Mouse (Mus musculus) gastrocnemius, adult 8-10 months (tissue): ENCODE results near the gene Cox20. TPM values are rescaled to one million over a fixed set of nuclear protein-coding genes. Genes with fewer than 3 reads are reported as not detected.

Experiments used
- DNase-seq, 2 experiments: peaks; one replicate each; pipeline ENCODE4 v3.0.0; 2022; ENCODE audit warnings: low spot score in 2 of 2
- microRNA-seq: library from miRNA; unstranded; fragments of <30 nt; microRNA quantifications from one replicate; pipeline ENCODE4 v1.2.0, GENCODE M21; 2022
- total RNA-seq, 4 experiments: library from RNA; stranded (reverse); gene quantifications; 2 replicates each; pipeline ENCODE4 v1.2.4; 2022

Gene Cox20
- total RNA-seq, 4 experiments from 2014 or later, result 27.9 to 42.9 (median 37.3) TPM

DNA sequence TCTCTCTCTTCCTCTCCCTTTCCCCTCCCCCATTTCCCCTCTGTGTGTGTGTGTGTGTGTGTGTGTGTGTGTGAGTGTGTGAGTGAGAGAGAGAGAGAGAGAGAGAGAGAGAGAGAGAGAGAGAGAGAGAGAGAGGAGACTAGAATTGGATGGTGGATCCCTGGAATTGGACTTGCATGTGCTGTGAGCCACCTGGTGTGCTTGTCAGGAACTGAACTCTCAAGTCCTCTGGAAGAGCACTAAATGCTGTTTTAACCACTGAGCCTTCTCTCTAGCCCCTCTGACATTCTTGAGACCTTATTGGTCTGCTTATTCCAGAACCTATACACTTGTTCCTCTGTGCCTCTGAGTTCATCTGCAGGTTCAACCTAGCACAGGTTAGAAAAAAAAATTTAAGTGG lies 32.7 kb downstream of the Cox20 start:
- DNase-seq, result no peak

DNA sequence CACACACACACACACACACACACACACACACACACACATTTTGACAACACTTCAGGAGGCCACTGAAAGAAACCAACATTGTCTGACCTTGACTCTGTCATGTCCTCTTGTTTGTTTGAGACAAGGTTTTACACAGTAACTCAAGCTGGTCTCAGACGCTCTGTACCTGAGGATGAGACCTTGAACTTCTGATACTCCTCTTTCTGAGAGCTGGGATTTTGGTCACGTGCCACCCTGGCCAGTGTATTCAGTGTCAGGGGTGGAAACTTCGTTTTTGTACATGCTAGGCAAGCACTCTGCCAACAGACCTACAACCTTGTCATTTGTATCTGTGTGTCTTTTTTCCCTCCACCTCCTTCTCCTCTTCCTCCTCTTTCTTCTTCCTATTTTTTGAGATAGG lies 35.6 kb downstream of the Cox20 start:
- no peak for DNase-seq

DNA sequence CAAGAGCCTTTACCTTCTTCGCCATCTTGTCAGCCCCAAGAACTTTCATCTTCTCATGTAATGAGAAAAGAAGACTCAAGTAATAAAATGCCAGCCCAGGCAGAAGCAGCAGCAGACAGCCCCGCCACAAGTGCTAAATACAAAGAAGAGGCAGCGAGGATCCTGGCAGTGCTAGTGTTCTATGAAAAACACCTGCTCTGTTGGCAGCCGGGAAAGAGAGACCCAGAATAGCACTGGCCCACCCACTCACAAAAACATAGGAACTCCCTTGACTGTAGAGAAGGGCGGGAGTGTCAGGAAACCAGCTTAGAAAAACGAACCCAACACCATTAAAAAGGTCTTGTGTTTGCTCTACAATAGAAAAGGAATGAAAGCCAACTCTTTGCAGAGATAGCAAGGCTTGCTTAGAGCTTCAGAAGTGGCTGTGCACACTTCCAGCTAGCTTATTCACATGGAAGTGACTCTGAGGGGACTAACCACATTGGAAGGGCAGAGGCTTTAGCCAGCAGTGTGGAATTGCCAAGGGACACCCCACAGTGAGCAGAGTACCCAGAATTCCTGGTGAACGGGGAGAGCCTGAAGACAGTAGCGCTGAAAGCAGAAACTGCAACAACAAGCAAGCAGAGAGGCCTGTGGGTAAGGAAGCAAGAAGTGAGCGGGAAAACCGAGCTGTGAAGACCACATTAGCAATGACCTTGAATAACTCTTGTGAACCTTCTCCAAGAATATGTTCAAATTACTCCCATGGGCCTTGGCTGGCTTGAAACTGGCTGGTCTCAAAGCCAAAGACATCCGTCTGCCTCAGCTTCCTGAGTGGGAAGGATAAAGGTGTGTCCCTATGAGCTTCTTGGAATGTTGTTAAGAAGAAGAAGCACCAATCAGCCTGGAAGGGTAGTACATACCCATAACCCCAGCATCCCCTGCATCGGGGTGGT lies 39.1 kb downstream of the Cox20 start:
- no peak for DNase-seq

DNA sequence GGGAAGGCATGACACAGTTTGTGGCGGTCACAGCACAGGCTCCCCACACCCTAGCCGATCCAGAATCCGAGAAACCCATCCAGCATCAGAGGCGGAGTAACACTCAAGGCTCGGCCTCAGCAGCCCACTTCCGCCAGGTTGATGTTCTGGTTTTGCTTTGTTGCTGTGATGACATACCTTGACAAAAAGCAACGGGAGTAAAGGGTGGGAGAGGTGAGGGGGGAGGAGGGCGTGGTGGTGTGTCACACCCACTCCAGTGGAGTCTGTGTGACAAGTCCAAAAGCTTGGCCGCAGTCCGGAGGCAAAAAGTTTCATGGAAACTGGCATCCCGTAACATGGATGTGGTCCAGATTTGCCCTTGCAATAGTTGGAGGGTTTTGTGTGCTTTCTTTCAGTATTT lies 41.3 kb downstream of the Cox20 start:
- DNase-seq, result no peak

DNA sequence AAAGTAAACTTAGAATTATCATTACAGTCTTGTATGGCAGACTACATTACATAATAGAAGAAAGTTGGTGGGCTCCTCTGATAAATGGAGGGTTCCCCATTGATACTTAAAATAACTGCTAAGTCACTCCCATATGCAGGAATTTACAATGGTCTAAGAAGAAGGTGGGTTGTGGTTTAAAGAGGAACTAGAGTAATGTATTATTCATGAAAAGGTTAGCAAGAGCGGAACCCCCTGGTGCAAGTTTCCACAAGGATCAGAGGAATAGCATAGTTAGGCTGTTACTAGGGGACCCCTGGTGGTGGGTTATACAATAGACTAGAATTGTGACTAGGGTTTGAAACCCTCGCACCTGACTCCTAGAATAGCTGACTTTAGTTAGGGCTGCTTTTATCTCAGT lies 41.8 kb downstream of the Cox20 start:
- DNase-seq, result no peak

DNA sequence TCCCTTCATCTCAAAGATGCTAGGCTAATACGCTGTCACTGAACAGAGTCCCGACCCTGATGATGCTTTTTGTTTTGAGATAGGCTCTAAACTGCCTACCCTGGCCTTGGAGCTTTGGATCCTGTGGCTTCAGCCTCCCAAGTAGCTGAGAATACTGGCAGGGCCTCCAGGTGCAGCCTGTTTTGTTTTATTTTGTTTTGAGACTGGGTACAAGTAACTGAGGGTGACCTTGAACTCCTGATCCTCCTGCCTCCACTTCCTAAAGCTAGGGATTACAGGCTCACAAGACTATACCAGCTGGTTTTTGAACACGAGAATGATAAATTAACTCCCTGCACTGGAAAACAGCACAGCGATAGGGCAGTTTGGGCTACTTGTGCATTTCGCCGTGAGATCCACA lies 46.2 kb downstream of the Cox20 start:
- no peak for DNase-seq

DNA sequence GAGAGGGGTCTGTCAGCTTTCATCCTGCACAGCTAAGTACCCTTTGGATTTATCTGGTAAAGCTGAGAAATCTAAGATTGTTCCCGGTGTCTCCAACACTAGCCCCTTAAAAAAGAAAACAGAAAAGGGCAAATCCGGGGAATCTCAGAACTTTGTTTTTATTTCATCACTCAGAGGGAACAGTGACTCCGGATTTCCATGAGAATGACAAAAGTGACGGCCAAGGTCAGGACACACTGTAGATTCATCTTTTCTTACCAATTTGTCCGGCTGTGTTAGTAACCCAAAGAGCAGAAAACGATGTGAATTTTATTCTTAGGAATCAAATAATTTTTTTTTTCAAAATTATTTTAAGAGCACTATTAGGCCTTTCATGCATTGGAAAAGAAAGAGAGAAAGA lies 49.2 kb downstream of the Cox20 start:
- no peak for DNase-seq

DNA sequence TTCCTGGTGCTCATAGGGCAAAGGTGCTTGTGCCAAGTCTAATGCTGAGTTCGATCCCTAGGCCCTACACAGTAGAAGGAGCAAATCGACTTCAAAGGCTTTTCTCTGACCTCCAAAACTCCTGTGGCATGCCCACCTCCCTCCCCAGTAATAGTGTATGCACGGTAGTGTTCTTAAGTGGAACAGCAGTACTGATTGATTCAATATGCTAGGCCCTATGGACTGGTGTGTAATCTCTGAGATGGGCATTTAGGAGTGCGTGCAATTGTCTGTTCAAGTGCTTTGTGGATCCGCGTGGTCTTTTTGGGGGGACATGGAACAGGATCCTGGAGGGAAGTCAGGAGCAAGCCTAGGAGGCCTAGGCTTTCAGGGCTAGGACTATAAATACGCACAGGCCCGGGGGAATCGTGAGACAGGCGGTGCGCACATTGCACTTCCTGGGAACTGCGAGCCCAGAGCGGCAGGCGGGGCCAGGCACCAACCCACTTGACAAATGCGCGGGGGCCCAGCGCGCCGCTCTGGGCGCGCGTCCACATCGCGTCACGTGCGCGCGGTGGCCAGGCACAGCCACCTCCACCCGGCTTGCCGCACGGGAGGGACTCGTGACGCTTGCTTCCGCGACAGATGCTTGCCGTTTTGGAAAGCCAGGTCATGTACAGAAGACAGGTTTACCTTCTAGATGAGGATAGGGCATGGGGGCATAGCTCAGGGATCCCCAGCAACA lies 49.8 kb downstream of the Cox20 start:
- DNase-seq, result peak; percentile 93 to 96

DNA sequence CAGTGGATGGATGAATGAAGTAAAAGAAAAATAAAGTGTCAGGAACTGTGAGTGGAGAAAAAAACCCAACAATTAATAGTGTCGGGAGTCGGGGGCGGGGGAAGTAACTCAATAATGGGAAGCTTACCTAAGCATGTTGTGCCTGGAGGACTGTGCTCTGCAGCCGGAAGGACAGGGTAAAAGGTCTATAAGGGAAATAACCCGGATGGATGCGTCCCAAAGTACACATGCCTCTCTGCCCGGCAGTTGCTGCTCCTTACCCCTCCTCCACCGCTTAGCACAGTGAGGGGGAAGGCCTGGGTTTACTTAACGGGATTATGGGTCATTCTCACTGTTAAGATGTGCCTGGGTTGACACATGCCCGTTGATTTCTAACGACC lies 50.3 kb downstream of the Cox20 start:
- peak; percentile 13 to 30 for DNase-seq

Small RNAs within 50 kb of the gene (microRNA-seq; reads per million reads assigned to microRNA genes)
- gene Gm27458, result not detected

Other genes with a start within 250 kb of the Cox20 start
- gene Desi2, start 131.7 kb upstream of the Cox20 start, total RNA-seq, result 10 to 100 TPM; 33.8 to 42.0 (median 34.6) TPM
- gene Hnrnpu, start 18.7 kb downstream of the Cox20 start, total RNA-seq, result 100 to 1,000 TPM in 3 of 4 experiments, 10 to 100 TPM in 1; 92.2 to 133 (median 119) TPM
- gene Efcab2, start 87.0 kb downstream of the Cox20 start, total RNA-seq, result 10 to 100 TPM in 3 of 4 experiments, 1 to 10 TPM in 1; 9.7 to 15.5 (median 13.1) TPM
- gene Kif26b, start 210.0 kb downstream of the Cox20 start, total RNA-seq, result 1 to 10 TPM; 2.3 to 4.9 (median 2.6) TPM